Mouse (Mus musculus) heart, postnatal 0 days (tissue): Measurements from ENCODE around the gene Ccdc12. TPM values are rescaled to one million over a fixed set of nuclear protein-coding genes. Genes with fewer than 3 reads are reported as not detected.

Experiments used
- ATAC-seq: fragments of 200-750 bp; cut with Nextera tagmentation; 2 replicates; pipeline ENCODE4 v1.8.0; 2017; ENCODE audit warnings: low read depth, moderate number of reproducible peaks, moderate library complexity; ENCODE audit not compliant: insufficient read depth
- DNase-seq: peaks from one replicate; pipeline ENCODE4 v3.0.0-alpha.2; 2016; ENCODE audit warnings: low spot score
- H3K27ac ChIP-seq: fragments of 300-500 bp; sonication (generic); 2 replicates; pipeline ENCODE4 v1.5.1; 2014; ENCODE audit warnings: low read depth, mild to moderate bottlenecking
- H3K27me3 ChIP-seq: fragments of 300-500 bp; sonication (generic); 2 replicates; pipeline ENCODE4 v1.6.1; 2014; ENCODE audit warnings: low read length, mixed read lengths; ENCODE audit not compliant: control insufficient read depth, insufficient read depth
- H3K36me3 ChIP-seq: fragments of 300-500 bp; sonication (generic); replicated peaks from 2 replicates; pipeline ENCODE4 v1.6.1; 2014; ENCODE audit warnings: low read length, mixed read lengths; ENCODE audit not compliant: control insufficient read depth, insufficient read depth
- H3K4me1 ChIP-seq: fragments of 300-500 bp; sonication (generic); 2 replicates; pipeline ENCODE4 v1.6.1; 2014; ENCODE audit warnings: antibody characterized with exemption; ENCODE audit not compliant: control insufficient read depth, insufficient read depth
- H3K4me2 ChIP-seq: fragments of 300-500 bp; sonication (generic); 2 replicates; pipeline ENCODE4 v1.6.1; 2014; ENCODE audit warnings: low read depth, mild to moderate bottlenecking, low read length, moderate library complexity
- H3K4me3 ChIP-seq: fragments of 300-500 bp; sonication (generic); 2 replicates; pipeline ENCODE4 v1.5.1; 2014; ENCODE audit warnings: low read depth, low read length
- H3K9ac ChIP-seq: fragments of 300-500 bp; sonication (generic); replicated peaks from 2 replicates; pipeline ENCODE4 v1.6.1; 2014; ENCODE audit warnings: low read depth, low read length, mixed read lengths
- H3K9me3 ChIP-seq: fragments of 300-500 bp; sonication (generic); replicated peaks from 2 replicates; pipeline ENCODE4 v1.6.1; 2016; ENCODE audit warnings: low read length; ENCODE audit not compliant: control insufficient read depth
- CTCF ChIP-seq: IDR thresholded peaks from 2 replicates; pipeline ENCODE4 v1.5.1; 2016; ENCODE audit warnings: antibody characterized with exemption, control low read depth, low read depth
- EP300 ChIP-seq: IDR thresholded peaks from 2 replicates; pipeline ENCODE4 v1.6.1; 2016; ENCODE audit warnings: antibody characterized with exemption, low read depth
- WGBS: fragments of 180-500 bp; shearing (Covaris S2); extraction: QIAGEN DNeasy Blood & Tissue Kit; methylation state at CpG from one replicate; pipeline ENCODE4 v1.1.7; 2014; 5-methylcytosine and 5-hydroxymethylcytosine counted together
- polyA plus RNA-seq: library from polyadenylated mRNA; unstranded; fragments of >200 nt; fragmentation: Nextera tagmentation; extraction: Ambion mirVana; gene quantifications from 2 replicates; pipeline ENCODE4 v1.2.1, GENCODE M21; 2015
- total RNA-seq: library from RNA; depleted of rRNA; stranded (reverse); fragments of >200 nt; gene quantifications from 2 replicates; pipeline ENCODE4 v1.2.3, GENCODE M21; 2014; ENCODE audit warnings: low replicate concordance

The Ccdc12 gene
- total and polyA plus RNA-seq, 2 experiments from 2014 or later = 95.9 to 143 TPM

GRCm38 (mm10) chr9:110711532-110711931 lies 55.2 kb downstream of the Ccdc12 start:
- Histone ChIP-seq H3K27me3 (no peaks in the 10 kb centered on the region), H3K4me1 (no peaks in the 10 kb centered on the region), H3K9me3 (no peaks in the 10 kb centered on the region), H3K4me2 (no peak overlapping the region), H3K4me3 (no peak overlapping the region), H3K27ac (no peak overlapping the region), H3K36me3 (peaks cover 37% of the 10 kb centered on the region), H3K9ac (no peak overlapping the region)
- WGBS = 96% methylated on average over 1 of the region's 1 CpGs
- no peak for DNase-seq
- no peak for TF ChIP-seq CTCF
- no peak for ATAC-seq

- H3K36me3 ChIP-seq = peaks cover 37% of the 10 kb centered on the region
- WGBS = 90% methylated on average over 6 of the region's 6 CpGs
- no peak for ATAC-seq
Observed at GRCm38 (mm10) chr9:110711996-110712395, 55.7 kb downstream of the Ccdc12 start.

GRCm38 (mm10) chr9:110712545-110712944 lies 56.2 kb downstream of the Ccdc12 start:
- Histone ChIP-seq H3K9me3 (no peaks in the 10 kb centered on the region), H3K9ac (no peak overlapping the region), H3K27ac (no peak overlapping the region), H3K27me3 (no peaks in the 10 kb centered on the region), H3K4me3 (no peak overlapping the region), H3K4me1 (no peaks in the 10 kb centered on the region), H3K4me2 (no peak overlapping the region), H3K36me3 (peaks cover 37% of the 10 kb centered on the region)
- WGBS = 85% methylated on average over 4 of the region's 4 CpGs
- DNase-seq (no peak), ATAC-seq (no peak)
- TF ChIP-seq CTCF (no peak), EP300 (no peak)

More at GRCm38 (mm10) chr9:110711996-110712395, 55.7 kb downstream of the Ccdc12 start:
- Histone ChIP-seq H3K4me1 (no peaks in the 10 kb centered on the region), H3K27ac (no peak overlapping the region), H3K9me3 (no peaks in the 10 kb centered on the region), H3K27me3 (no peaks in the 10 kb centered on the region), H3K4me3 (no peak overlapping the region), H3K4me2 (no peak overlapping the region), H3K9ac (no peak overlapping the region)
- no peak for DNase-seq
- TF ChIP-seq CTCF = no peak
- TF ChIP-seq EP300 = no peak

GRCm38 (mm10) chr9:110713389-110713788 lies 57.1 kb downstream of the Ccdc12 start:
- no peak for TF ChIP-seq EP300
- no peak for TF ChIP-seq CTCF
- H3K4me2 ChIP-seq = no peak overlapping the region
- no peak overlapping the region for H3K9ac ChIP-seq
- no peak overlapping the region for H3K4me3 ChIP-seq
- 77% methylated on average over 1 of the region's 1 CpGs for WGBS
- no peaks in the 10 kb centered on the region for H3K9me3 ChIP-seq
- H3K27ac ChIP-seq = no peak overlapping the region
- DNase-seq (no peak), ATAC-seq (no peak)
- H3K27me3 ChIP-seq = no peaks in the 10 kb centered on the region
- peaks cover 37% of the 10 kb centered on the region for H3K36me3 ChIP-seq
- H3K4me1 ChIP-seq = no peaks in the 10 kb centered on the region

GRCm38 (mm10) chr9:110715426-110715825 lies 59.1 kb downstream of the Ccdc12 start:
- Histone ChIP-seq H3K9ac (no peak overlapping the region), H3K27ac (no peak overlapping the region), H3K27me3 (no peaks in the 10 kb centered on the region), H3K4me3 (no peak overlapping the region), H3K9me3 (no peaks in the 10 kb centered on the region), H3K4me1 (no peaks in the 10 kb centered on the region), H3K36me3 (peaks cover 34% of the 10 kb centered on the region), H3K4me2 (no peak overlapping the region)
- DNase-seq (no peak), ATAC-seq (no peak)
- 53% methylated on average over 1 of the region's 1 CpGs for WGBS
- no peak for TF ChIP-seq EP300
- peak; percentile 51 for TF ChIP-seq CTCF

- 32% methylated on average over 4 of the region's 4 CpGs for WGBS
Observed at GRCm38 (mm10) chr9:110716775-110717174, 60.5 kb downstream of the Ccdc12 start.

More at GRCm38 (mm10) chr9:110716775-110717174, 60.5 kb downstream of the Ccdc12 start:
- TF ChIP-seq CTCF (peak; percentile 85), EP300 (no peak)
- Histone ChIP-seq H3K27ac (no peak overlapping the region), H3K9ac (no peak overlapping the region), H3K4me3 (no peak overlapping the region), H3K4me2 (no peak overlapping the region), H3K27me3 (no peaks in the 10 kb centered on the region), H3K36me3 (peaks cover 28% of the 10 kb centered on the region), H3K4me1 (no peaks in the 10 kb centered on the region), H3K9me3 (no peaks in the 10 kb centered on the region)
- ATAC-seq (peak; percentile 81), DNase-seq (peak; percentile 73)
